Mouse (Mus musculus): ENCODE measurements at regions not wholly inside any gene's neighbourhood (a gene's known extent, or its start where the extent isn't known, plus 50 kb on each side); places are given as distances from the start of the nearest gene placed in this dataset.

DNA sequence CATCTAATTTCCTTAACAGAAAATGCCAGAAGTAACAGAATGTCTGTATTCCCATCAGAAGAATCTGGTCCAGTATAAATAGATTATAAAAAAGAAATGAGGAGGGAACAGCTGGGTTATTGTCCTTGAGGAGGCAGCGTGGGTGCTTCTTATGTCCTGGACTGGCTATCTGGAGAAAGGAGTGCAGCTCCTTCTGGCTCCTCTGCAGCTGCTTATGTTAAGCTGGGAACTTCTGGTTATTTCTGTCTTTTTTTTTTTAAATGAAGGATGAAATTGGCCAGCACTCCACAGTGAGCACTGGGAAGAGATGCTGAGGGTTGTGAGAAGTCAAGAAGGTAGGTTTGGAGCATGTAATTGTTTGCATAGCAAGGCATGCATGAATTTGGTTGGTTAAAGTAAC is 441.5 kb downstream of the Ebf1 start:
- no peak for DNase-seq (ENCODE audit: low read depth, low spot score)

DNA sequence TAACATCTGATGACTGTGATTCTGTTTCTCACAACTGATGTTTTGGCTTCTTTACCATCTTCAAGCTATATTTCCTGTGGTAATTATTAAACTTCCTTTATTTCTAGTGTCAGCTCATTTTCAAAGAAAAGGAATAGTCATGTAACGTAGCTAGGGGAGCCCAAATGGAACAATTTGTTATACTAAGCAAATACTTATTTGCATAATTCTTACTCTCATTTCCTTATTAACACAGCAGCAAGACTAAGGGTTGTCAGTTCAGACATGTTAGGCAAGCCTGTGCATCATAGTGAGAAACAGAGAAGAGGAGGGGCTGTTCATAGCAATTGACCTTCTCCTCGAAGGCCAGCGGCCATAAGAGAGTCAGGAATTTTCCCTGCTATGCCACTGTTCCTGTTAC is 449.5 kb downstream of the Ebf1 start:
- DNase-seq (ENCODE audit: low read depth, low spot score), result no peak

DNA sequence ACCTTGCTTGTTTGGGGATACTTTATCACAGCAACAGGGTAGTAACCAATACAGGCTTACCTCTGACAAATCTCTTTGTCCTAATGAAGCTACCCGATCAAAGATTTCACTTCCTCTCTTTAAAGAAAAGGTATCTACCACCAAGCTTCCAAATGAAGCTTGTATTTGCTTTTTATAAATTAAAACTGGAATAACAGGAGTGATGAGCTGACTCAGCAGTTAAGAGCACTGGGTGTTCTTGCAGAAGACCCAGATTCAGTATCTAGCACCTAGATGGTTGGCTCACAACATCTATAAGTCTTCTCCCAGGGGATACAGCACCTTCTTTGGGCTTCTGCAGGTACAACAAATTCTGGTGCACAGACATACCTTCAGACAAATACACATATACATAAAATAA is 453.2 kb downstream of the Ebf1 start:
- no peak for DNase-seq (ENCODE audit: low read depth, low spot score)

DNA sequence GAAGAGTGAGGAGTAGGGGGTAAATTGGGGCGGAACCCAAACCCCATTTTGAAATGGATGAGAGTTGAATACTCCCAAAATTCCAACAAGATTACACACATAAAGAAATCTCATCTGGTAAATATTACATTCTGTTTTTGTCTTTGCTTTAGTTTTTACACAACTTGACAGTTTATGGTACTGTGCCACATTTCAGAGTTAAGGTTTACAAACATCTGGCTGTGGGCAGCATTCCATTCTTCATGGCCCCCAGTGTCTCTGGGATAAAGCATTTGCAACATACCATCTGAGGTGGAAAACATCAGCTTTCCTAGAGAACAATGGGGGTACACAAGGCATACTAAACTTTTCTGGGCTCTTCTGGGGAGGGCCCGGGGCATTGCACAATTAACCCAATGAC is 454.1 kb downstream of the Ebf1 start:
- DNase-seq (ENCODE audit: low read depth, low spot score), result no peak

DNA sequence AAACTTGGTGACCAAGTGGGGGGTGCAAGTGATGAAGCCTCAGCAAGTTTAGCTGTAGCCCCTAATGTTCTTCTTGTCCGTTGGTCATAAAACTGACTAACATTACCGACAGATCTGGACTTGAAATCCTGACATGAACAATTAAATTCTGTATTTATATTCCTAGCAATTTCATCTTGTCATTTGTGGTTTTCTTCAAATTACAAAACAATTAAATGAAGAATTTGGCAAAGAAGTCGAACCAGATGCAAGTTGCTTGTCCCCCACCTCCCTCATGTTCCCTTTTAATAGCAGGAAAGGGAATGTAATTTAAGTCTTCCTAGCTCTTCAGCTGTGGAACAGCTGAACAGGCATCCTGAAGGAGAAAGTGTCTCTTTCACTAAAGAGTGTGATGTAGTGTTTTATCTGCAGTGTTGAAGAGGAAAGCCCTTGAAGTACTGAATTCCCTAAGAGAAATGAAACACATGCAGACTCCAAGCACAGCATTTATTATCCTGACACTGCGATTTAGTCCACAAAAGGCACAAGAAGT is 467.5 kb downstream of the Ebf1 start:
- DNase-seq (ENCODE audit: low read depth, low spot score), result no peak

DNA sequence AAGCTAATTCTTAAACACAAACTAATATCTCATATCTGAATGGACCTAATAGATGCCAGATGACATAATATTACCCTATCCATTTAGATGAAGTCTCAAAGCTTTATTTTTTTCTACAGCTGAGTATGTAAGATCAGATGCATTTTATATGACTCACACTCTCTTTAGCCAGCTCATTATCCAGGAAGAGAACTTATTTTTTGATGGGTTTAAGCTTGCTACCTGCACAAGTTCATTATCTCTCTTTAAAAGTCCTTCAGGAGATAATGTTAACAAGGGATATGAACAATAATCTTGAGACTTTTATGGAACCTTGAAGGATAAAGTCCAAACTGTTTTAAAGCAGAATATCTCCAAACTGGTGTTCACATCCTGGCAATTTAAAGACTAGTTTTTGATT is 468.0 kb downstream of the Ebf1 start:
- DNase-seq (ENCODE audit: low read depth, low spot score), result no peak

DNA sequence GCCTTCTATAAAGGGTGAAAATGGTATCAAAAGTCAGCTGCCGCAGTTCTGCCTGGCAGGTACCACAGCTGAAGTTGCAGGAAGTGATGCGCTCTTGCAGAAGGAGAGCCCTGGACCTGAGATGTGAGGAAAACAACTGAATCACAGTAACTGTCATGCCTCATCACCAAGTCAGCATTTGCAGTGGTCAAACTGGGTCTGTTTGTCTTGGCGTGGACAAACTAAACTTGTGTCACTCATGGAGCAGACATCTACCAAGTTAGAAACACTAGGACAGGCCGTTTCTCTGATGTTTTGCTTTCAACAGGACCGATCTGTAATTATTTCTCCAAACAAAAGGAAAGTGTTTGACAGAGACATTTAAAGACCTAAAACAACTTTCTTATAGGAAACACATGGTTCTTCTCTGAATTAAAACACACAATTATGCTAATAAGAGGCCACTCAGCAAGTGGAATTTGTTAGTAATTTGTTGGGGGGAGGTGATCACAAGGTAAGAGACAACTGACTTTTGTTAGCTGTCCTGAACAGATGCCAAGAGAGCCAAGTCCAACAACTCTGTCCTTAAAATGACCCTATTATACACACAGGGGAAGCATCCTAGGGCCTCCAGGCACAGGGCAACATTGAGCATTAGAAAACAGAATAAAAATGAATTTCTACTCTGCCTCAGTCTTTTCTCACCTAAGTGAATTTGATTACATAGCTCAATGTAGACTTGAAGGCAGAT is 470.2 kb downstream of the Ebf1 start:
- DNase-seq (ENCODE audit: low read depth, low spot score), result no peak

DNA sequence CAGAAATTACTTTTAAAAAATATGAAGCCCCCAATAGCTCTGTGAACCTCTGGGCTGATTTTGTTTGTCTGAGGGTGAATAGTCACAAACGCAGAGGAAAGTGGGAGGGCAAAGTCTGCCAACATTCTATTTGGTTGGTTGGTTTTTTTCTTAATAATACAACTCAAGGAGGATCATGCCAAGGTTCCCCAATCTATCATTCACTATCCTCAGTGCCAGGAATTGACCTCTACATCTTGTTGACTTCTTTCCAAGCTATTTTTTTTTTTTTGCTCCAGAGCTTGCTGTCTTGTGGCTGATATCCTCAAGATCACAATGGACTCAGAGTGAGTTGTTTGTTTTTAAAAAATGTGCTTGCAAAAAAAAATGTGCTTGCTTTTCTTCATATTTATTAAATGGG is 471.2 kb downstream of the Ebf1 start:
- DNase-seq (ENCODE audit: low read depth, low spot score), result no peak

DNA sequence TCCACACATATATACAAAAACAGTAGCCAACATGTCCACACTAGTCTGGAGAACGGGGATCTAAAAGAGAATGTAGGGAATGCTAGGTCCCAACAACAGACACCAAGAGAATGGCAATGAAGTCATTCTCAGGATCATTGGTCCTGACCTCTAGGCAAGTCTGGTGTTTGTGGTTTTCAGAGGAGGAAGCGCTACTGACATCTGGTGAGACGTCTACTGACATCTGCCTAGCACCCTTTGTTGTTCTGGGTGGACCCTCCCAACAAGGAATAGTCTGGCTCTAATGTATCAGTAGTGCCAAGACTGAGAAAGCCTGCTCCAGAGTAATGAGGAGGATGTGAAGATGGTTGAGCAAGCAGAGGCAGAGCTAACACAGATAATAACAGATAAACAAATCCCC is 472.4 kb downstream of the Ebf1 start:
- DNase-seq (ENCODE audit: low read depth, low spot score), result no peak

DNA sequence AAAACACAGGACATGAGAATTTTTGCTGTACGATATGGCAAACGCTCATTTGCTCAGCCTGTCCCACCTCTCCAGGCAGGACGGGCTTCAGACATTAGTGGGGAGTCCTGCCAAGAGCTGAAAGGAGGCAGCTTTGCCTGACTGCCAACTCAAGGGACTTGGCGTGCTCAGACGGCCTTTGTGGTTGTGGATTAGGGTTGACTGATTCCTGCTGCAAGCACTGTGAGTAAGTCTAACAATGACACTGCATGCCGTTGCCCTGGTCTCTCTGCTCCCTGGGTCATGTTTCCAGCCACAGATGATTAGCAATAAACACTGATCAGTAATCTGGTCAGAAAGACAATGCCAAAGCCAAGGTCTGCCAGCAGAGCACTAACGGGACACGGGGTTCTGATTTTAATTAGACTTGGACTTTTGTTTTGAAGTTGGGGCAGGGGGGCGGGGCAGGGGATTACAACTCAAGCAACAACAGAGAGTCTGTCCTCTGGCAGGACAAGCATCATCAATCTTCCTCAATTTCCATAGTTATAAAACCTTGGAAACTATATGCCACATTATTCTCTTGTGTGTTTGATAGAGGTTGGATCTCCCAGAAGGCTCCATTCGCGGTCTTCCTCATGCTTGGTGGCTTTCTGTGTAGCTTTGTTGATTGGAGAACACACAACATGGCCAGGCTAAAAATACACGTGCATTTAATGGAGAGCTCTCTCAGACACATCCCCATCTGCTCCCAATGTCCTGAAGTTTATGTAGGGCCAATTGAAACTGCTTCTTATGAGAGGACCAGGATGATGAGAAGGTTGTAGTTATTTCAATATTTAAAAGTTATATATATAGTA is 486.6 kb downstream of the Ebf1 start:
- no peak for DNase-seq (ENCODE audit: low read depth, low spot score)

DNA sequence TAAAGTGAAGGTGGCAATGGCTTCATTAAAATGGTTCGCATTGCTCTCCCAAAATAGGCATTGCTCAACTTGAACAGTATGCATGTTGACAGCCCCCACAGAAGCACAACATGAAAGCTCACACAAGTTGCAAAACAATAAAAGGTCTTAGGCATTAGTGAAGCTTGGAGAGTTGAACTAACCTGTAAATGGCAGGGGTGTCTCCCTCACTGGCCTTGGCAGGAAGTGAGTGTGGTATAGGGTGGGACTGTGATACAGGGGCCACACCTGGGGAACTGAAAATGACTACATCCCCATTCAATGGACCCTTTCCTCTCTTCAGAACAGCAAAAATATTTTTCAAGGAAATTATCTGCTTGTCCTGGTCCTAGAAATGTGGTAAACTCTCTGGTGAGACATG is 499.6 kb downstream of the Ebf1 start:
- DNase-seq (ENCODE audit: low read depth, low spot score), result no peak

DNA sequence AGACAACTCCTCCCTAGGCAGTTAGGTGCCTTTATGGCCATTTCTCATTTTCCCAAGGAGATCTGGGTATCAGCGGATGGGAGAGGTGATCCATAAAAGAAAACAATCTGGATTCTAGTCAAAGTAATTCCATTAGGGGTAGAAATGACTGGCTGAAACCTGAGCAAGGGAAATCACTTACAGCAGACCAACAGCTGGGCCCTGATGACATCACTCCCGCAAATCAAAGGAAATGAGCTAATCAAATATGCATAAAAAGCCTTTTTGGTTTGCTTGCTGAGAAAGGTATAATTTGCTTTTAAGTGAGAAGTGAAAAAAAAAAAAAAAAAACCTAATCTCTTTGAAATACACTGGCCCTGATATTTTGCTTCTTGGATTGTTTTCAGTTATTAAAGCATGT is 506.2 kb downstream of the Ebf1 start:
- DNase-seq (ENCODE audit: low read depth, low spot score), result no peak

DNA sequence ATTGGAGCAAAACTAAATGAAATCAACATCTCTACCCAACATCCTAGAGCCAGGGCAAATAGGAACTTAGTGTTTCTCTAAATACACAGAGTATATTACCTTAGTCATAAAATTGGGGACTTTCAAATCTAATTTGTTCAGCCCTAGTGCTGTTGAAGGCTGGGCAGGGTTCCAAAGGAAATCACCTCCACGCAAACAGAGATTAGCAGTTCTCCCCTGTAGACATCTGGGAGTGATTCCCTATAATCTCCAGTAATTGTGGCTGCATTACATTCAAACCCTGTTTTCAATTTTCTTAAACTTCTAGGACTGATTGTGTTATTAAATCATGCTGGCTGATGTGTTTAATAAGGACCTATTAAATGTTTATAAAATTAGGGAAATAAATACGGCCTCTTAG is 519.7 kb downstream of the Ebf1 start:
- no peak for DNase-seq (ENCODE audit: low read depth, low spot score)

DNA sequence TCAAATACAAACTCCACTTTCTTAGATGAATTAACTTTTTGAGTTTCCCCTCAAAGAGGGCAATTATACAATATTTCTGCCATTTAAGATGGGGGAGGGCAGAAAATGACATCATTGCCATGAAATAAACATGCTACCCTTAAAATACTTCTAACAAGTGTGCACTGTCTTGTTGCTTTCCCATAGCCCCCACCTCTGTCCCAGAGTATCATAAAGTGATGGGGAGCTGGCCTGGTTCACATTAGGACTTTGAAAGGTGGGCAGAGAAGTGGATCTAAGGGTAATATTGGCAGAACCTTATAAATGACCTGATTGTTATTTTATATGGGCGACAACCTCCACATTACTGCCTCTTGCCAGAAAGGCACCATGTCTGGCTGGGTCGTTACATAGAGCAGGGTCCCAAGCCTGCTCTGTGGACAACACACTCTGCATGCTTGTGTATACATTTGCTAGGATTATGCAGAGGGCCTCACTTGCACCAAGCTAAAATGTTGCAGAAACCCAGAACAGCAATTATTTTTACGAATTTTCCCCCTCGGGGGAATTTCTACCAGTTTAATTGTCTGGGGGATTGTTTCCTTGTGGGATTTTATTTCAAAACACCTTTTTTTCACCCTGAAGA is 521.3 kb downstream of the Ebf1 start:
- DNase-seq (ENCODE audit: low read depth, low spot score), result no peak

DNA sequence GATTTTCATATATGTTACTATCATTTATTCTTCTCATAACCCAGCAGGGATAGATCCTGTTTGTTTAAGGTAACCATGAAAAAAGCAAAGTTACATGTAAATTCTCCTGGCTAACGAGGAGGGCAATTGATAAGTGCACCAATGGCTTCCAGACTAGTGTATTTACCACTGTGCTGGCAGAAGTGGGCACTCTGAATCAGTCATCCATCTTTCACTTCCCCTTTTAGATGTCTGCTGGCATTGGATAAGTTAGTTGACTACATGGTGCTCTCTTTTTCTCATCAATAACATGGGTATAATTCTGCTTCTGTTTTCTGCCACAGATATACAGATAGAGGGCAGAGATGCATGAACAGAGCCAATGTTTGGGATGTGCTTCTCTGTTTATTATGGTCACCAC is 523.4 kb downstream of the Ebf1 start:
- DNase-seq (ENCODE audit: low read depth, low spot score), result no peak

DNA sequence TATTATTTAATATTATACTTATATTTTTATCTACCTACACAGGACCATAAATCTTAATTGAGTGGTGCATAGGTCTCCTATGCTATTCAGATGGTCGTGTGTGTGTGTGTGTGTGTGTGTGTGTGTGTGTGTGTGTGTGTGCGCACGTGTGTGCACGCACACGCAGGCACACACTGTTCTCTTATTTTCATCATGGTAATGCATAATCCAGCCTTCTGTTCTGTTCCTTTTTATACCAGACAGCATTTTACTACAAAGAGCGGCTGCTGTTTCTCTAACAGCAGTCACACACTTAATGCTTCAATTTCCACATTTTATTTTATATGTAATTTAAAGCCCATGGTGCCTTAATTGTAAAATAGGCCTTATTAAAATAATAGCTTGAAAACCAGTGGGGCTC is 537.0 kb downstream of the Ebf1 start:
- no peak for DNase-seq (ENCODE audit: low read depth, low spot score)

DNA sequence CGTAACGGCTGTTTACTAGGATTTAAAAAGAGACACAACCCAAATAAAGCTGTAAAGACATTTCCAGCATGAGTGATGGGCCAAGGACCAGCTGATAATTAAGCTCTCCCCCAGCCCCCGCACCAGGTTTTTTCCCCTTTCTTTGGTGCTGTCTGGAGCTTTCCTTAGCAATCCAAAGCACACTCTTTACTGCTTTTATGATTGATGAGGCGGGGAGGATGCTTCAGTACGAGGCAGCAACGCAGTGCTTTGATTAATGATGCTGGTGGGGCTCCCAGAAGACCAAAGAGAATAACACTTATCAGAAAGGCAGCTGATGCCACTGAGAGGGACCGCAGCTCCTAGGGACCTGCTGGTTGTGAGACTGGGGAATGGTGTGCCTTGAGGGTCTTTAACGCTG is 537.4 kb downstream of the Ebf1 start:
- DNase-seq (ENCODE audit: low read depth, low spot score), result no peak

DNA sequence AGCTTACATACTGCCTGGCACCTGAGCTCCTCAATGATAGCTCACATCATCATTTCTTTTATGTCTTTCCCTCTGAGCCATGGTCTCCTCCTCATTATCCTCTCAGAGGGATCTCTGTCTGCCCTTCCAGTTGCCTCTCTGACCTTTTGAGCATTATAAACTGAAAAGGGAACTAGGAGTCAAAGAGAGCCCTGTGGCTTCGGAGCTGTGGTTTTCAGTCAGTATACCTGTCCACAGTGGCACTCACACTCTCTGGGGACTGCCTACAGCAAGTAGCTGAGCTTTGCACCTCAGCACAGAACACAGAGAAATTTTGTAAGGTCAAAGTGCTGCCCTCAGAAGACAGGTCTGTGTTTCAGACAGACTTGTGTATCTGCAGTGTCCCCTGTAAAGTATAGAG is 538.7 kb downstream of the Ebf1 start:
- DNase-seq (ENCODE audit: low read depth, low spot score), result no peak

DNA sequence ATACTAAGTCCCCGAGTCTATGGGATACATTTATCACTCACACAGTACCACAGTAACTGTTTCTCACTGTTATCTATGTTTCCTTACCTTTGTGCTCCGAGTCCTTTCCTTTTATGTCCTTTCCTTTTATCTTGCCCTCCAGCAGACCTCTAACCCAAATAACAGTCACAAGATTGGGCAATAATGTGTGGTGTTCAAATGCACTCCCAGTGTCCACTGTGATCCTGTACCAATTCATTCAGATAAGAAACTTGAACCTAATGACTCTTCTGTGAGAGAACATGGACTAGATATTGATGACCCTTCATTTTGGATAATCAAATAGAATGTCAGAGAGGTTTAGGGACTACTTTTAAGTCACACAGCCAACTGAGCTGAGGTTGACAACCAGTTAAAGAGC is 541.2 kb downstream of the Ebf1 start:
- no peak for DNase-seq (ENCODE audit: low read depth, low spot score)

DNA sequence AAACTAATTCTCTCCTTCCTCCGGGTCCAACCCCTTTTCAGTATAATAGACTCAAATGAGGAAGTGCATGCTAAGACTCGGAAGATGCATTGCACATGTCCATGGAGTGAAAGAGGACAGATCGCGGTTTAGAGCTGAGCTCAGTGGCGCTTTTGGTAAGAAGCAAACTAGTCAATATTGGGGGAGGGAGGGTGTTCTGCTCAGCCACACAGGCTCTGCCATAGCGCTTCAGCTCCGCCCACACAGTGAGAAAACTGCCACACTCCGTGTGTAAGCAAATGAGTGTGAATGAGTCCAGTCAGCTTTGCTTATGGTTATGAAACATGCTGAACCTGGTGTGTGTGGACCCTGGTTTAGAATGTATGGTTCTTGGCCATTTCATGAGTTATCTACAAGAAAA is 543.8 kb downstream of the Ebf1 start:
- no peak for DNase-seq (ENCODE audit: low read depth, low spot score)

DNA sequence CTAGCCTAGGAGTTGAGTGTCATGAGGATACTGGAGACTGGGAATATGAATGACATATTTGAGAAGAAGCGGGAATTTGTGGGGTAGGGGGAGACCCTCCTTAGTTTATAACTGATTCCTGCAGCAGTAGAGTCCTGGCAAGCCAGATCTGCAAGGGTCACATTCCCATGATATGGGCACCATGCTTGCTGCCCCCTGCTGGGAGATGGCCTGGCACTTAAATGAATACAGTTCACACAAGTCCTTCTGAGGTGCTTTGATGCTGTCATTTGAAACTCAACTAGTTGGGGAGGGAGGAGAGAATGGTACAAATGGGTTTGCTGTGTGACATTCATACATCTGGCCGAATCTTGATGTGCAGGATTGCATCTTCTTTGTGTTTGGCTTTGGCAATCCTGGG is 556.4 kb downstream of the Ebf1 start:
- no peak for DNase-seq (ENCODE audit: low read depth, low spot score)

DNA sequence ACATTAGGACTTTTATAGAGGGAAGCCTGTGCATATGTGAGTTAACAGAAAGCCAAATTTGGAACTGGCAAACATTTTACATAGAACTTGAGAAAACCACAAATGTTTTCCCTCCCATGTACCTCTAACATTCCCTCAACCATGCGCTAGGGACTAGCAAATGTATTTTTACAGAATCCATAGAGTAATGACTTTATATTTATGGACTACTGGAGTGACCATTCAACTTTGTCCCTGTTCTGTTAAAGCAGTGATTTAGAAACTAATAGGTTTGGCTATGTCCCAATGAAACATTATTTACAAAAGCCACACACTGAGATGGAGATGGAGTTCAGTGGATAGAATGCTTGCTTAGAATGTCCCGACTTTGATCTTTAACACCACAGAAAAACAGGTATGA is 557.0 kb downstream of the Ebf1 start:
- DNase-seq (ENCODE audit: low read depth, low spot score), result no peak
